Mouse (Mus musculus): ENCODE results near the gene Akap6.

- TF ChIP-seq POLR2AphosphoS2 (IDR thresholded peaks at IDR 0.05; ENCODE audit: low read depth, low read length), result no peak
- TF ChIP-seq CHD2 (IDR thresholded peaks at IDR 0.05; ENCODE audit: low read length), result no peak
- TF ChIP-seq POLR2A (IDR thresholded peaks at IDR 0.05; ENCODE audit: low read depth, low read length), result no peak
- no peak for TF ChIP-seq TBP (conservative IDR thresholded peaks at IDR 0.05; ENCODE audit: low read depth, low read length)
- no peak for TF ChIP-seq CTCF (conservative IDR thresholded peaks at IDR 0.05 in 1 of 2, IDR thresholded peaks at IDR 0.05 in 1 of 2; ENCODE audit: low read depth in 2 of 2, low read length in 2 of 2)
Observed at GRCm38 (mm10) chr12:52711382-52711781, 12.2 kb downstream of the Akap6 start.
